Mouse (Mus musculus) layer of hippocampus, adult 2 months (tissue): ENCODE data around the gene Ccl22. TPM values are rescaled to one million over a fixed set of nuclear protein-coding genes. Genes with fewer than 3 reads are reported as not detected.
A peak's percentile ranks its signal among the peaks of the same experiment; 100 is the strongest.

Experiments used
- DNase-seq, 2 experiments: peaks; one replicate each; pipeline ENCODE4 v3.0.0; 2022; ENCODE audit warnings: low spot score in 2 of 2
- H3K27ac ChIP-seq: fragments of 200-600 bp; 2 replicates; pipeline ENCODE4 v1.8.1; 2022
- H3K4me3 ChIP-seq: fragments of 200-600 bp; 2 replicates; pipeline ENCODE4 v1.8.1; 2022; ENCODE audit warnings: mild to moderate bottlenecking
- CTCF ChIP-seq: fragments of 200-600 bp; conservative IDR thresholded peaks from 2 replicates; pipeline ENCODE4 v1.8.1; 2022; ENCODE audit warnings: antibody characterized with exemption, mild to moderate bottlenecking, moderate library complexity
- total RNA-seq, 2 experiments: library from RNA; stranded (reverse); gene quantifications; 2 replicates each; pipeline ENCODE4 v1.2.3; 2021

The Ccl22 gene
- total RNA-seq, 2 experiments from 2014 or later, result 0.37 TPM; not detected in 1

GRCm38 (mm10) chr8:94774601-94775000, 29.2 kb downstream of the Ccl22 start:
- H3K4me3 ChIP-seq, result peak overlapping the region; percentile 74
- DNase-seq, result no peak
- peak overlapping the region; percentile 99 for H3K27ac ChIP-seq
- TF ChIP-seq CTCF, result no peak

DNA sequence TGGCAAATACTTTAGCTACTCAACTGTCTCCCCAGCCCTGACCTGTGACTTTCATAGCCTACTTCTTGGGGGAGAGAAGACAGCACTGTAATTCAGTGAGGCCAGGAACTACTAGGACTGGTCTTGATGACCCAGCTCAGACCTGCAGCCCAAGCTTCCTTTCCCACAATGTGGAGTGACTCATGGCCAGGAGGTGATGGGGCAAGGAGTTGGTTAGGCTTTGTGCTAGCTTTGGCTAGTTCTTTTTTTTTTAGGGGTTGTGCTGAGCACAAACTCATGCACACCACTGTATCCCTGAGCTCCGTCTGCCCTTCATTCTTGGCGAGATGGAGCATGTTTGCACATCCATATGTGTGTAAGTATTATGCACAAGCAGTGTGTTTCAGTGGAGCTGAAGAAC, 31.0 kb downstream of the Ccl22 start:
- peak overlapping the region; percentile 9; the same call in 1 of the 2 replicates for H3K4me3 ChIP-seq

DNA sequence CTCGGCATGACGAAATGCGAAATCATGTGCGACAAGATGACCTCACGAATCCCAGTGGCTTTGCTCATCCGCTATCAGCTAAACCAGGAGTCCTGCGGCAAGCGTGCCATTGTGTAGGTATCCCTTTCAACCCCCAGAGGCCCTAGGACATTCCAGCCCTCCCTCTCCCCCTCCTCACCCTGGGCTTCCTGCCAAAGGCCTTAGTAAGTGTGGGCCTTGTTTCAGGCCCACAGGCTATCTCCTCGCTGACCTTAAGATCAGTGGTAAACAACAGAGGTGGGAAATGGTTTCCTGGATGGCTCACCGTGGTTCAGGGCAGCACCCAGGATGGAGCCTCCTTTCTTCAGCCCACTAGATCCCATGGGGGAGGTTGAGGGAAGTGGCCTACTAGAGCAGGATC, 32.6 kb downstream of the Ccl22 start:
- Histone ChIP-seq H3K27ac (peak overlapping the region; percentile 32; the same call in 1 of the 2 replicates), H3K4me3 (no peak overlapping the region)
- no peak for DNase-seq
- no peak for TF ChIP-seq CTCF

More for the DNA sequence above, 31.0 kb downstream of the Ccl22 start:
- TF ChIP-seq CTCF, result no peak
- no peak for DNase-seq
- no peak overlapping the region for H3K27ac ChIP-seq

- TF ChIP-seq CTCF, result no peak
- Histone ChIP-seq H3K27ac (peak overlapping the region; percentile 32; the same call in 1 of the 2 replicates), H3K4me3 (no peak overlapping the region)
- DNase-seq, result no peak
Observed at GRCm38 (mm10) chr8:94778473-94778872, 33.1 kb downstream of the Ccl22 start.

DNA sequence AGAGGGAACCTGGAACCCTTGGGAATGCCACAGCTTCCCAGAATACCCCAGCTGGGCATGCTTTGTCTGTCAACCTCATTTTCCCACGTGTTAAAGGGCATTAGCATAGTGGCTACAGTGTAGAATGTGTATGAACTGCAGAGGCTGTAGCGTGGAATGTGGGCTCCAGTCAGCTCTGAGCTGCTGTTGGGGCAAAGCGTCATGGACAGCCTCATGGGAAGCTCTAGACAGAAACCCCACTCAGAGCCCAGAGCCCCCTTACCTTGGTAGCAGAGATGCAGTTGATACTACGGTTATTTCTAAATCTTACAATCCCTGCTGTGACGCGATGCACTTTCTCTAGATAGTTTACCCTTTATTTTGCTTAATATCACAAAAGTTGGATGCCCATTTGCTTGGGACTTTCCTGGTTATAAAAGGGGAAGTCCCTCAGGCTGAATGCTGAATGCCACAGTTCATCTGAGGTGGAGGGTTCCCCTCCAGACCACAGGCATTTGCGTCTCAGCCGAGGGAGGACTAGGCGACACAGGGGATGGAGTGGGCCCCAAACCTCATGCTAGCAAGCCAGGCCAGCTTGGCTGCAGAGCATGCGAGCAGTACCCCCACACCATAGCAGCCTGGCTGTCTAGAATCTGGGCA, 33.6 kb downstream of the Ccl22 start:
- no peak for TF ChIP-seq CTCF
- no peak for DNase-seq
- no peak overlapping the region for H3K4me3 ChIP-seq
- H3K27ac ChIP-seq, result peak overlapping the region; percentile 32; the same call in 1 of the 2 replicates

GRCm38 (mm10) chr8:94779534-94780294, 34.3 kb downstream of the Ccl22 start:
- H3K27ac ChIP-seq, result no peak overlapping the region
- no peak for DNase-seq
- TF ChIP-seq CTCF, result no peak
- H3K4me3 ChIP-seq, result no peak overlapping the region

GRCm38 (mm10) chr8:94780491-94781154, 35.2 kb downstream of the Ccl22 start:
- TF ChIP-seq CTCF, result no peak
- no peak overlapping the region for H3K4me3 ChIP-seq
- no peak overlapping the region for H3K27ac ChIP-seq
- DNase-seq, result no peak

DNA sequence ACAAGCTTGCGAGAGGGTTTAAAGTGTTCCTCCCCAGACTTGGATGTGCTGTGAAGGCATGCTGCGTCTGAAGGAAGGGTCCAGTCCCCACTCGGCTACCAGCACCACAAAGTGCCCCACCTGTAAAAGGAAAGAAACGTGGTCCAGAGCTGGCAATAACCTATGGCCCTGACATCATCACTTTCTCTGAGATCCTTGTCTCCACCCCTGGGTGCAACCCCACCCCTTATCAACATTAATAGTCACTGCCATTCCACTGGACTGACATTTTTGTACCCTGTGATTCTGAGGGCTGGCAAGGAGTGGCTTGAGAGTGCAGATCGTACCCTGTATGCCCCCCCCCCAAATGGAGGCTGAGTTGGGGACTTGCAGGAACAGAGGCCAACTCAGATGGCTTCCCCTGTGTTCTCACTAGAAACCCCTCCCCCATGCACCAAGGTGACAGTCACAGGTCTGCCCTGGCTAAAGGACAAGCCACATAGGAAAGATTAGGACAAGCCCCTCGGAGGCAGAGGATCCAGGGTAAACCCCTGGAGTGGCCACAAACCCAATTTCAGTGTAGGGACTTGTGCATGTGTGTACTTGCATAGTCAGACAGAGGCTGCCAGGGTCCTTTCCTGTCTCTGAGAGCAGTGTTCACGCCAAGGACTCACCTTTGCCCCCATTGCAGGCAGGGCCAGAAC, 35.9 kb downstream of the Ccl22 start:
- no peak for TF ChIP-seq CTCF
- no peak for DNase-seq
- no peak overlapping the region for H3K27ac ChIP-seq
- no peak overlapping the region for H3K4me3 ChIP-seq

GRCm38 (mm10) chr8:94781838-94782235, 36.4 kb downstream of the Ccl22 start:
- DNase-seq, result no peak
- Histone ChIP-seq H3K27ac (no peak overlapping the region), H3K4me3 (no peak overlapping the region)
- no peak for TF ChIP-seq CTCF

- H3K27ac ChIP-seq, result no peak overlapping the region
- TF ChIP-seq CTCF, result no peak
- no peak for DNase-seq
- H3K4me3 ChIP-seq, result no peak overlapping the region
Observed at GRCm38 (mm10) chr8:94783890-94784289, 38.5 kb downstream of the Ccl22 start.

DNA sequence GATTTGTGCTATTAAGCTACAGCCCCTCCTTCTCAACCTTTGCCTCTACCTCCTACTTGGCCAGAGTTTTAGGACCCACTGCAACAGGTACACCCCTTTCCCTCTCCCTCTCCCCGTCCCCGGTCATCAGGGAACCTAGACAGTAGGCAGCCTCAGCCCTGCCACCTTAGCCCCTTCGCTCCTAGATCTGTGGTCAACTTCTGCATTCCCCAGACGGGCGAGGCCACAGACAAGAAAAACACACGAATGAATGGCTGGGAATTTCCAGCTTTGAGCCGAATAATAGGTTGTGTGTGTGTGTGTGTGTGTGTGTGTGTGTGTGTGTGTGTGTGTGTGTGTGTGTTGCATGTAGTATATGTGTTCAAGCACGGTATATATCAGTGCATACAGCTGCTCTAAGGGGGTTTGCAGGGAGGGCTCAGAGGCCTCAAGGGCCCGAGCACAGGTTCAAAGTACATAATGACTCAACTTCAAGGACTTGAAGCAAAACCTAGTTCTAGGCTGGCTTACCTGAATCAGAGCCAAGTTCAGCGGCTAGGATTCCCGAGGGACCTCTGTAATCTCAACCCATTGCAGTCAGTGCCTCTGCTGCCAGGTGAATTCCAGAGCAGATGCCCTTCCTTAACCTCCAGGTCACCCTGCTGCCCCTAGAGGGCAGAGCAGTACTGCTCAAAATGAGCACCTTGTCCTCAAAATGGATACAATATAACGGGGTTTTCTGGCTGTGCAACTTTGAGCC, 40.0 kb downstream of the Ccl22 start:
- peak; percentile 72 for TF ChIP-seq CTCF
- no peak overlapping the region for H3K27ac ChIP-seq
- DNase-seq, result no peak
- no peak overlapping the region for H3K4me3 ChIP-seq

- no peak for DNase-seq
- H3K4me3 ChIP-seq, result no peak overlapping the region
- no peak for TF ChIP-seq CTCF
- no peak overlapping the region for H3K27ac ChIP-seq
Observed at GRCm38 (mm10) chr8:94785995-94786595, 40.7 kb downstream of the Ccl22 start.
